In the genomic region with DNA sequence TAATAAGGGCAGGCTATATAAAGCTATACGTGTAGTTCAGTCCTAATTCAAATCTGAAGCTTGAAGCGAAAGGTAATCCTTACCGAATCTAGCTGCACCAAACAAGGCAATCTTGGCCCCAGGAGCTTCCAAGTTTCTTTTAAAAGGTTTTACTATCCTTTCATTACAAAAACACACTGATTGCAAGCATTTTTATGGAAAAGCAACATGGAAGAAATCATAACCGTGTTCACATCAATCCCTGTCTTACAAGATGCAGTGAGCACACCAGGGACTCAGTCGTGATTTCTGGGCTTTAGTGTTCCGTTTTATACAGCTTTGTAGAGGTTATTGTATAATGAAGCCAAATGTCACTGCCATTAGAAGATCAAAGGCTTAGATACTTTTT, we compare ENCODE assay signal across 24 mouse cellular contexts. TPM values are rescaled to one million over a fixed set of nuclear protein-coding genes. Genes with fewer than 3 reads are reported as not detected.
DNase-seq lines count a peak whose midpoint lies in the region; ATAC-seq and TF ChIP-seq lines count a peak whose summit lies in the region.
"Had no signal": no experiment of that assay in that cellular context is flagged by ENCODE, and none has a peak within 500 bp of the region (broad histone marks: within the 10 kb centered on the region; RNA-seq: fewer than 3 reads in every experiment).

No protein-coding gene starts in this region.

- peak overlapping the region; percentile 63 for H3K4me3 ChIP-seq in gastrocnemius, adult 2 months
- no peak overlapping the region for H3K4me3 ChIP-seq in heart, embryonic 11.5 days (ENCODE audit: low read depth, low read length)
- H3K4me3 ChIP-seq in heart, embryonic 16.5 days (ENCODE audit: low read length), result no peak overlapping the region
- no peak overlapping the region for H3K4me3 ChIP-seq in midbrain, embryonic 11.5 days (ENCODE audit: low read depth, low read length)
- no peak overlapping the region for H3K4me3 ChIP-seq in midbrain, embryonic 14.5 days (replicated peaks; ENCODE audit: low read depth, low read length)
- H3K4me3 ChIP-seq: embryonic facial prominence, embryonic 15.5 days; erythroblast, embryonic 14.5 days; forebrain, embryonic 10.5 days; hindbrain, embryonic 10.5 days; intestine, embryonic 15.5 days had no signal

- no peak for ATAC-seq in heart, embryonic 11.5 days (replicated peaks; ENCODE audit: insufficient number of reproducible peaks, low FRiP score, low TSS enrichment)
- ATAC-seq in heart, embryonic 16.5 days (replicated peaks; ENCODE audit: extremely low read depth, insufficient read depth, low FRiP score), result no peak
- no peak for ATAC-seq in midbrain, embryonic 11.5 days (ENCODE audit: low FRiP score)
- no peak for ATAC-seq in midbrain, embryonic 14.5 days (ENCODE audit: low FRiP score, low TSS enrichment)
- ATAC-seq: CD4-positive, CD25-positive, alpha-beta regulatory T cell, adult 4 months; forebrain, embryonic 14.5 days; intestine, embryonic 15.5 days had no signal

- no peak overlapping the region for H3K9ac ChIP-seq in heart, embryonic 11.5 days (ENCODE audit: low read depth, low read length)
- H3K9ac ChIP-seq in heart, embryonic 16.5 days (ENCODE audit: low read length), result no peak overlapping the region
- no peak overlapping the region for H3K9ac ChIP-seq in midbrain, embryonic 11.5 days (ENCODE audit: low read length)
- no peak overlapping the region for H3K9ac ChIP-seq in midbrain, embryonic 14.5 days (replicated peaks; ENCODE audit: low read length)
- H3K9ac ChIP-seq: embryonic facial prominence, embryonic 15.5 days; hindbrain, embryonic 14.5 days; intestine, embryonic 15.5 days had no signal

- H3K4me1 ChIP-seq in heart, embryonic 11.5 days (ENCODE audit: control insufficient read depth, insufficient read depth, low read length), result peaks cover 12% of the 10 kb centered on the region; the same call in 1 of the 2 replicates
- peaks cover 9% of the 10 kb centered on the region for H3K4me1 ChIP-seq in heart, embryonic 16.5 days (ENCODE audit: control insufficient read depth, insufficient read depth, low read length)
- H3K4me1 ChIP-seq in midbrain, embryonic 11.5 days (ENCODE audit: control insufficient read depth, insufficient read depth, low read length), result no peaks in the 10 kb centered on the region
- H3K4me1 ChIP-seq in midbrain, embryonic 14.5 days (ENCODE audit: control insufficient read depth, insufficient read depth, low read length), result no peaks in the 10 kb centered on the region
- H3K4me1 ChIP-seq: embryonic facial prominence, embryonic 15.5 days had no signal

- 86% methylated on average over 6 of the region's 6 CpGs for WGBS in heart, embryonic 11.5 days (ENCODE audit: insufficient replicate concordance)
- WGBS in heart, embryonic 16.5 days, result 66% methylated on average over 6 of the region's 6 CpGs
- 84% methylated on average over 6 of the region's 6 CpGs for WGBS in midbrain, embryonic 11.5 days
- WGBS in midbrain, embryonic 14.5 days, result 84% methylated on average over 6 of the region's 6 CpGs

- intact Hi-C loops in gastrocnemius, adult 2 months (cut with DNase I), result no loop called here
- intact Hi-C loops in gastrocnemius, postnatal 14 days (cut with DNase I; ENCODE audit: low total_unique reads), result no loop called here
- intact Hi-C loops in heart, postnatal 14 days (cut with DNase I), result no loop called here
- intact Hi-C loops in heart, postnatal 25 days (cut with DNase I), result no loop called here

- no peaks in the 10 kb centered on the region for H3K27me3 ChIP-seq in heart, embryonic 11.5 days (ENCODE audit: control insufficient read depth, insufficient read depth, low read length)
- no peaks in the 10 kb centered on the region for H3K27me3 ChIP-seq in heart, embryonic 16.5 days (ENCODE audit: control insufficient read depth, insufficient read depth, low read length)
- H3K27me3 ChIP-seq in midbrain, embryonic 11.5 days (ENCODE audit: control insufficient read depth, insufficient read depth, low read length), result no peaks in the 10 kb centered on the region
- H3K27me3 ChIP-seq in midbrain, embryonic 14.5 days (ENCODE audit: control insufficient read depth, insufficient read depth, low read length), result no peaks in the 10 kb centered on the region
- H3K27me3 ChIP-seq: embryonic facial prominence, embryonic 15.5 days; intestine, embryonic 15.5 days had no signal

- no peak for TF ChIP-seq CTCF in gastrocnemius, adult 2 months (IDR thresholded peaks at IDR 0.05)

- DNase-seq in gastrocnemius, adult 2 months, result no peak
- DNase-seq in gastrocnemius, postnatal 14 days, result no peak
- no peak for DNase-seq in heart, postnatal 14 days
- DNase-seq in heart, postnatal 25 days (ENCODE audit: low spot score), result no peak
- DNase-seq in midbrain, embryonic 11.5 days (ENCODE audit: low spot score, missing footprints), result peak; percentile 61
- no peak for DNase-seq in midbrain, embryonic 14.5 days
- DNase-seq: adrenal gland, postnatal 10 days; B cell, adult 2 months; cerebellum, adult 11 months; cerebellum, adult 8-10 months; cerebellum, postnatal 14 days; embryo, embryonic 11 days; kidney, adult 18-20 months had no signal

- peak overlapping the region; percentile 92 for H3K27ac ChIP-seq in gastrocnemius, adult 2 months
- no peak overlapping the region for H3K27ac ChIP-seq in heart, embryonic 11.5 days (ENCODE audit: low read depth, low read length)
- no peak overlapping the region; the same call in 1 of the 2 replicates for H3K27ac ChIP-seq in heart, embryonic 16.5 days (ENCODE audit: low read length)
- no peak overlapping the region for H3K27ac ChIP-seq in midbrain, embryonic 11.5 days (ENCODE audit: low read depth, low read length)
- no peak overlapping the region for H3K27ac ChIP-seq in midbrain, embryonic 14.5 days (replicated peaks; ENCODE audit: low read depth, low read length)
- H3K27ac ChIP-seq: embryonic facial prominence, embryonic 15.5 days; forebrain, embryonic 10.5 days; hindbrain, embryonic 10.5 days; hindbrain, embryonic 14.5 days; intestine, embryonic 15.5 days had no signal

- peak overlapping the region; percentile 31 for H3K4me2 ChIP-seq in heart, embryonic 11.5 days
- H3K4me2 ChIP-seq in heart, embryonic 16.5 days (ENCODE audit: low read depth, low read length), result peak overlapping the region; percentile 37
- H3K4me2 ChIP-seq in midbrain, embryonic 11.5 days, result no peak overlapping the region
- no peak overlapping the region for H3K4me2 ChIP-seq in midbrain, embryonic 14.5 days (ENCODE audit: low read length)
- H3K4me2 ChIP-seq: embryonic facial prominence, embryonic 15.5 days; hindbrain, embryonic 14.5 days; intestine, embryonic 15.5 days had no signal

- no peaks in the 10 kb centered on the region for H3K36me3 ChIP-seq in heart, embryonic 11.5 days (ENCODE audit: control insufficient read depth, insufficient read depth, low read length)
- no peaks in the 10 kb centered on the region for H3K36me3 ChIP-seq in heart, embryonic 16.5 days (ENCODE audit: control insufficient read depth, insufficient read depth)
- H3K36me3 ChIP-seq in midbrain, embryonic 11.5 days (ENCODE audit: control insufficient read depth, insufficient read depth, low read length), result no peaks in the 10 kb centered on the region
- H3K36me3 ChIP-seq in midbrain, embryonic 14.5 days (ENCODE audit: control insufficient read depth, insufficient read depth, low read length), result no peaks in the 10 kb centered on the region
- H3K36me3 ChIP-seq: forebrain, embryonic 10.5 days; hindbrain, embryonic 10.5 days; intestine, embryonic 15.5 days had no signal

- no peaks in the 10 kb centered on the region for H3K9me3 ChIP-seq in heart, embryonic 11.5 days (replicated peaks; ENCODE audit: control insufficient read depth, low read length)
- no peaks in the 10 kb centered on the region for H3K9me3 ChIP-seq in heart, embryonic 16.5 days (replicated peaks; ENCODE audit: control insufficient read depth, low read length)
- no peaks in the 10 kb centered on the region for H3K9me3 ChIP-seq in midbrain, embryonic 11.5 days (ENCODE audit: control insufficient read depth, low read length)
- no peaks in the 10 kb centered on the region for H3K9me3 ChIP-seq in midbrain, embryonic 14.5 days (ENCODE audit: control insufficient read depth, low read length)
- H3K9me3 ChIP-seq: embryonic facial prominence, embryonic 15.5 days; forebrain, embryonic 10.5 days; G1E; hindbrain, embryonic 10.5 days; intestine, embryonic 15.5 days had no signal

RNA-seq across cellular contexts. Expression of gene Nmrk1, which starts 16.8 kb away (rescaled TPM):
- total RNA-seq in gastrocnemius, adult 2 months (2021), result 1 to 10 TPM; 2.8 to 3.3 TPM
- total RNA-seq in gastrocnemius, postnatal 14 days (2021), result 1 to 10 TPM; 2.4 to 3.6 TPM
- 6.0 and 7.6 TPM in 2 replicates for polyA plus RNA-seq in heart, embryonic 11.5 days (2014; fragmentation: Nextera tagmentation; extraction: Ambion mirVana)
- total RNA-seq in heart, postnatal 14 days (2021), result 1 to 10 TPM; 3.9 to 4.0 TPM
- 8.0 and 8.3 TPM in 2 replicates for polyA plus RNA-seq in heart, embryonic 16.5 days (2015; fragmentation: Nextera tagmentation; extraction: Ambion mirVana)
- total RNA-seq in heart, postnatal 25 days (2021), result 1 to 10 TPM; 2.4 to 2.8 TPM
- polyA plus RNA-seq in midbrain, embryonic 11.5 days (2014; fragmentation: Nextera tagmentation; extraction: Ambion mirVana), result 4.9 and 5.8 TPM in 2 replicates
- 4.8 and 6.9 TPM in 2 replicates for polyA plus RNA-seq in midbrain, embryonic 14.5 days (2014; fragmentation: Nextera tagmentation; extraction: Ambion mirVana)
- polyA plus RNA-seq: erythroblast, embryonic 14.5 days had no signal

RNA-seq across cellular contexts. Expression of gene Ostf1, which starts 16.9 kb away (rescaled TPM):
- total RNA-seq in gastrocnemius, adult 2 months (2021), result 10 to 100 TPM; 20.6 to 21.6 TPM
- 10 to 100 TPM; 32.2 to 36.5 TPM for total RNA-seq in gastrocnemius, postnatal 14 days (2021)
- 60.2 and 65.4 TPM in 2 replicates for polyA plus RNA-seq in heart, embryonic 11.5 days (2014; fragmentation: Nextera tagmentation; extraction: Ambion mirVana)
- total RNA-seq in heart, postnatal 14 days (2021), result 10 to 100 TPM; 46.5 to 52.2 TPM
- 89.5 and 94.1 TPM in 2 replicates for polyA plus RNA-seq in heart, embryonic 16.5 days (2015; fragmentation: Nextera tagmentation; extraction: Ambion mirVana)
- total RNA-seq in heart, postnatal 25 days (2021), result 10 to 100 TPM; 38.1 to 41.2 TPM
- 46.1 and 48.8 TPM in 2 replicates for polyA plus RNA-seq in midbrain, embryonic 11.5 days (2014; fragmentation: Nextera tagmentation; extraction: Ambion mirVana)
- polyA plus RNA-seq in midbrain, embryonic 14.5 days (2014; fragmentation: Nextera tagmentation; extraction: Ambion mirVana), result 28.5 and 40.7 TPM in 2 replicates

RNA-seq across cellular contexts. Expression of gene Carnmt1, which starts 22.0 kb away (rescaled TPM):
- 100 to 1,000 TPM; 130 to 135 TPM for total RNA-seq in gastrocnemius, adult 2 months (2021)
- 10 to 100 TPM; 69.3 to 72.8 TPM for total RNA-seq in gastrocnemius, postnatal 14 days (2021)
- polyA plus RNA-seq in heart, embryonic 11.5 days (2014; fragmentation: Nextera tagmentation; extraction: Ambion mirVana), result 21.7 and 26.5 TPM in 2 replicates
- 10 to 100 TPM; 23.1 to 24.7 TPM for total RNA-seq in heart, postnatal 14 days (2021)
- 23.3 and 25.5 TPM in 2 replicates for polyA plus RNA-seq in heart, embryonic 16.5 days (2015; fragmentation: Nextera tagmentation; extraction: Ambion mirVana)
- total RNA-seq in heart, postnatal 25 days (2021), result 10 to 100 TPM; 31.0 to 33.3 TPM
- 25.4 and 29.8 TPM in 2 replicates for polyA plus RNA-seq in midbrain, embryonic 11.5 days (2014; fragmentation: Nextera tagmentation; extraction: Ambion mirVana)
- polyA plus RNA-seq in midbrain, embryonic 14.5 days (2014; fragmentation: Nextera tagmentation; extraction: Ambion mirVana), result 18.0 and 18.4 TPM in 2 replicates

Comparison
In these comparisons a context has a peak if more than half of its experiments do, and no peak if none do; other contexts are left out.
1. H3K4me2 ChIP-seq: peak in heart, embryonic 11.5 days (single experiment) and heart, embryonic 16.5 days (single experiment); none in midbrain, embryonic 11.5 days (single experiment) and midbrain, embryonic 14.5 days (single experiment).